Mouse (Mus musculus) C2C12 (cell line): ENCODE measurements at regions not wholly inside any gene's neighbourhood (a gene's known extent, or its start where the extent isn't known, plus 50 kb on each side); places are given as distances from the start of the nearest gene placed in this dataset.

ENCODE experiments used
- FOSL1 ChIP-seq: IDR thresholded peaks from one replicate; pipeline ENCODE4 v1.8.0; 2011; ENCODE audit warnings: mild to moderate bottlenecking, low read length; ENCODE audit not compliant: poor library complexity, insufficient read depth, severe bottlenecking
- MAX ChIP-seq: IDR thresholded peaks from one replicate; pipeline ENCODE4 v1.6.1; 2011; ENCODE audit warnings: mild to moderate bottlenecking, control low read depth

DNA sequence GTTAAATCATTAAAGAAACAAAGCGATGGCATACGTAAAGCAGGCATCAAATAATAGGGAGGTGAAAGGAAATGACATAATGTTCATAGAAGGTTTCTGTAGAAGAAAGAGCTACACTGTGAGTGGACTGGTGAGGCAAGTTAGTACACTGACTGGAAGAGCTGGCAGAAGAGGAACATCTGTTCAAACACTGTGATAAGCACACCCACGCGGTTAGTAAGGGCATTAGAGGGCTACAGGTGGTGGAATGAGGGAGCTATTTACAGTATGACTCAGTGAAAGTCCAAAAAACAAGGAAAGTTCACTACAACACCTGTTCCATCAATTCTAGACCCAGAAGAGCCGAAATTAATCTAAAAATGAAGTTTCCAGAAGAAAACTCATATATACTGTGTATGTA, 335.1 kb upstream of the Gm11114 start:
- no peak for TF ChIP-seq FOSL1
- TF ChIP-seq MAX: no peak
